ENCODE assay signal across 16 mouse cellular contexts in the genomic region with DNA sequence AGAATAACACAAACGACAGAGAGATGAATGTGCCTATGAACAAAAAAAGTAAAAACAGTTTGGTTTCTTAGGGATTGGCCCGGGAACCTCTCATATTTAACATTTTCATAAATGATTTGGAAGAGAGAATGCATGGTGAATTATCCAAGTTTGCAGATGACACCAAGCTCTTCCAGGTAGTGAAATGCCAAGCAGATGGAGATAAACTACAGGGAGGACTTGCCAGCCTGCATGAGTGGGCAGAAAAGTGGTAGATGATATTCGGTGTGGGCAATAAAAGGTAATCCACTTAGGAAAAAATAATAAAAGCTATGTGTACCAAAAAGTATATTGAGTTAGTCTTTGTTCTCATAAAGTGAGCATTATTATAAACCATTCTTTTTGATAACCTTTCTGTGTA. TPM values are rescaled to one million over a fixed set of nuclear protein-coding genes. Genes with fewer than 3 reads are reported as not detected.
"Had no signal": no experiment of that assay in that cellular context is flagged by ENCODE, and none has a peak within 500 bp of the region (broad histone marks: within the 10 kb centered on the region; RNA-seq: fewer than 3 reads in every experiment).

No protein-coding gene starts in this region.

- H3K27ac ChIP-seq: limb, embryonic 12.5 days; liver, embryonic 13.5 days; lung, embryonic 15.5 days; macrophage; midbrain, embryonic 15.5 days; neural tube, embryonic 12.5 days had no signal

- H3K4me3 ChIP-seq: limb, embryonic 12.5 days; liver, embryonic 13.5 days; lung, embryonic 15.5 days; megakaryocyte, embryonic 14.5 days; midbrain, embryonic 15.5 days; neural tube, embryonic 12.5 days had no signal

- DNase-seq: kidney, adult 8-10 months; kidney, postnatal 25 days; liver; liver, embryonic 13.5 days; liver, postnatal 0 days; lung, postnatal 14 days; retina, postnatal 1 day; right cerebral cortex, postnatal 14 days; thymus, postnatal 14 days had no signal

RNA-seq across cellular contexts. Expression of a gene that starts 38.5 kb away (rescaled TPM):
- total RNA-seq: monocyte, adult 5-6 weeks had no signal
